Comparison of ENCODE assay signal across 7 mouse cellular contexts in genomic region chr7:99979081-99979480, GRCm38 (mm10). TPM values are rescaled to one million over a fixed set of nuclear protein-coding genes. Genes with fewer than 3 reads are reported as not detected.
A peak's percentile ranks its signal among the peaks of the same experiment; 100 is the strongest.
DNase-seq lines count a peak whose midpoint lies in the region; ATAC-seq and TF ChIP-seq lines count a peak whose summit lies in the region.

No protein-coding gene starts in this region.

- peak overlapping the region; percentile 77 for H3K4me2 ChIP-seq in lung, postnatal 0 days (replicated peaks; ENCODE audit: low read depth, low read length)
- peak overlapping the region; percentile 43 for H3K4me2 ChIP-seq in limb, embryonic 11.5 days (ENCODE audit: low read depth, severe bottlenecking)
- H3K4me2 ChIP-seq in stomach, embryonic 14.5 days (replicated peaks; ENCODE audit: low read depth, low read length), result peak overlapping the region; percentile 69

- peak overlapping the region; percentile 95 for H3K9ac ChIP-seq in lung, postnatal 0 days (replicated peaks; ENCODE audit: low read depth)
- H3K9ac ChIP-seq in limb, embryonic 11.5 days (ENCODE audit: low read length), result peak overlapping the region; percentile 97
- H3K9ac ChIP-seq in stomach, embryonic 14.5 days (replicated peaks; ENCODE audit: low read depth, low read length), result peak overlapping the region; percentile 92

- no peak for TF ChIP-seq EP300 in lung, postnatal 0 days (IDR thresholded peaks at IDR 0.05)

- H3K36me3 ChIP-seq in lung, postnatal 0 days (ENCODE audit: insufficient read depth, low read length), result no peaks in the 10 kb centered on the region
- H3K36me3 ChIP-seq in limb, embryonic 11.5 days (ENCODE audit: control insufficient read depth, insufficient read depth, low read length), result peaks cover 2% of the 10 kb centered on the region; the same call in 1 of the 2 replicates
- no peaks in the 10 kb centered on the region for H3K36me3 ChIP-seq in stomach, embryonic 14.5 days (ENCODE audit: control insufficient read depth, insufficient read depth, low read length)

- peaks cover 15% of the 10 kb centered on the region for H3K4me1 ChIP-seq in lung, postnatal 0 days (ENCODE audit: insufficient read depth, low read depth, low read length)
- H3K4me1 ChIP-seq in embryonic fibroblast, embryonic 13.5 days (ENCODE audit: control insufficient read depth, insufficient read depth, low read length), result peaks cover 9% of the 10 kb centered on the region
- H3K4me1 ChIP-seq in limb, embryonic 11.5 days (ENCODE audit: control insufficient read depth, insufficient read depth, low read length), result peaks cover 4% of the 10 kb centered on the region; the same call in 1 of the 2 replicates
- peaks cover 17% of the 10 kb centered on the region; the same call in 1 of the 2 replicates for H3K4me1 ChIP-seq in stomach, embryonic 14.5 days (ENCODE audit: control insufficient read depth, insufficient read depth, low read length)

- WGBS in lung, postnatal 0 days, result 4% methylated on average over 6 of the region's 6 CpGs
- WGBS in limb, embryonic 11.5 days, result 12% methylated on average over 6 of the region's 6 CpGs
- 6% methylated on average over 6 of the region's 6 CpGs for WGBS in stomach, embryonic 14.5 days

- H3K27ac ChIP-seq in lung, postnatal 0 days (ENCODE audit: low read length), result peak overlapping the region; percentile 97; the same call in 1 of the 2 replicates
- peak overlapping the region; percentile 87 for H3K27ac ChIP-seq in embryonic fibroblast, embryonic 13.5 days (ENCODE audit: insufficient read depth, low read length)
- H3K27ac ChIP-seq in limb, embryonic 11.5 days (replicated peaks; ENCODE audit: low read depth, low read length), result peak overlapping the region; percentile 94; the same call in 1 of the 2 replicates
- no peak overlapping the region for H3K27ac ChIP-seq in stomach, embryonic 14.5 days (ENCODE audit: low read length)

- TF ChIP-seq POLR2A in embryonic fibroblast, embryonic 13.5 days (IDR thresholded peaks at IDR 0.05; ENCODE audit: low read depth, low read length), result no peak

- peak overlapping the region; percentile 97 for H3K4me3 ChIP-seq in lung, postnatal 0 days (ENCODE audit: low read depth, low read length)
- peak overlapping the region; percentile 82 for H3K4me3 ChIP-seq in embryonic fibroblast, embryonic 13.5 days (ENCODE audit: insufficient read depth, low read length)
- peak overlapping the region; percentile 92 for H3K4me3 ChIP-seq in limb, embryonic 11.5 days (ENCODE audit: low read depth, low read length)
- H3K4me3 ChIP-seq in stomach, embryonic 14.5 days (ENCODE audit: low read depth, low read length), result peak overlapping the region; percentile 98

- H3K27me3 ChIP-seq in lung, postnatal 0 days (replicated peaks; ENCODE audit: insufficient read depth, low read length), result no peaks in the 10 kb centered on the region
- no peaks in the 10 kb centered on the region for H3K27me3 ChIP-seq in limb, embryonic 11.5 days (ENCODE audit: control insufficient read depth, insufficient read depth, low read length)
- no peaks in the 10 kb centered on the region for H3K27me3 ChIP-seq in stomach, embryonic 14.5 days (ENCODE audit: control insufficient read depth, insufficient read depth, low read length)

- DNase-seq in lung, postnatal 0 days (ENCODE audit: low spot score), result no peak
- DNase-seq in lung, postnatal 36 days, result no peak
- DNase-seq in limb, embryonic 11.5 days (ENCODE audit: low spot score), result no peak
- no peak for DNase-seq in ovary, adult 18-20 months (ENCODE audit: low spot score)
- no peak for DNase-seq in spleen, postnatal 10 days (ENCODE audit: low spot score in 2 of 2)

- H3K9me3 ChIP-seq in lung, postnatal 0 days (ENCODE audit: low read length), result no peaks in the 10 kb centered on the region
- no peaks in the 10 kb centered on the region for H3K9me3 ChIP-seq in limb, embryonic 11.5 days (ENCODE audit: control insufficient read depth, low read length)
- H3K9me3 ChIP-seq in stomach, embryonic 14.5 days (ENCODE audit: control insufficient read depth, low read depth, low read length), result no peaks in the 10 kb centered on the region

- TF ChIP-seq CTCF in lung, postnatal 0 days (IDR thresholded peaks at IDR 0.05), result no peak
- TF ChIP-seq CTCF in embryonic fibroblast, embryonic 13.5 days (IDR thresholded peaks at IDR 0.05; ENCODE audit: borderline replicate concordance, insufficient read depth, low read length), result no peak

- ATAC-seq in lung, postnatal 0 days, result no peak
- no peak for ATAC-seq in limb, embryonic 11.5 days (ENCODE audit: insufficient number of reproducible peaks, low FRiP score, low TSS enrichment, low read depth)
- no peak for ATAC-seq in stomach, embryonic 14.5 days (ENCODE audit: insufficient number of reproducible peaks, insufficient read depth, low FRiP score, low read depth)

RNA-seq across cellular contexts. Expression of gene Rnf169, which starts 1.2 kb away (rescaled TPM):
- polyA plus RNA-seq in lung, postnatal 0 days (2015; fragmentation: Nextera tagmentation; extraction: Ambion mirVana), result 3.8 and 4.2 TPM in 2 replicates
- polyA plus RNA-seq in embryonic fibroblast, embryonic 13.5 days (2011; ENCODE audit: insufficient read length, low read depth, missing spikeins), result 22.8 and 24.3 TPM in 2 replicates
- 7.2 and 7.9 TPM in 2 replicates for polyA plus RNA-seq in limb, embryonic 11.5 days (2014; fragmentation: Nextera tagmentation; extraction: Ambion mirVana)
- polyA plus RNA-seq in stomach, embryonic 14.5 days (2014; fragmentation: Nextera tagmentation; extraction: Ambion mirVana), result 8.9 and 9.9 TPM in 2 replicates

RNA-seq across cellular contexts. Expression of gene Chrdl2, which starts 26.9 kb away (rescaled TPM):
- polyA plus RNA-seq in lung, postnatal 0 days (2015; fragmentation: Nextera tagmentation; extraction: Ambion mirVana), result 0.11 TPM in 1 of 2 replicates, not detected in the other
- not detected in 2 replicates for polyA plus RNA-seq in embryonic fibroblast, embryonic 13.5 days (2011; ENCODE audit: insufficient read length, low read depth, missing spikeins)
- 1.2 and 1.4 TPM in 2 replicates for polyA plus RNA-seq in limb, embryonic 11.5 days (2014; fragmentation: Nextera tagmentation; extraction: Ambion mirVana)
- polyA plus RNA-seq in stomach, embryonic 14.5 days (2014; fragmentation: Nextera tagmentation; extraction: Ambion mirVana), result 1.0 and 1.4 TPM in 2 replicates
